Mouse (Mus musculus) heart, adult 2 months (tissue): Measurements from ENCODE around the gene Nim1k.

Experiments used
- CTCF ChIP-seq: fragments of 200-600 bp; IDR thresholded peaks from 2 replicates; pipeline ENCODE4 v1.8.1; 2022; ENCODE audit warnings: antibody characterized with exemption, mild to moderate bottlenecking, moderate library complexity
- POLR2A ChIP-seq: fragments of 200-500 bp; IDR thresholded peaks from 2 replicates; pipeline ENCODE4 v1.6.1; 2011; ENCODE audit warnings: mild to moderate bottlenecking, low read depth, low read length, control low read depth; ENCODE audit not compliant: insufficient read depth

GRCm38 (mm10) chr13:119766480-119766879 lies 10.8 kb upstream of the Nim1k start:
- TF ChIP-seq CTCF (no peak), POLR2A (no peak)
